Comparison of ENCODE assay signal across 19 mouse cellular contexts in the genomic region with DNA sequence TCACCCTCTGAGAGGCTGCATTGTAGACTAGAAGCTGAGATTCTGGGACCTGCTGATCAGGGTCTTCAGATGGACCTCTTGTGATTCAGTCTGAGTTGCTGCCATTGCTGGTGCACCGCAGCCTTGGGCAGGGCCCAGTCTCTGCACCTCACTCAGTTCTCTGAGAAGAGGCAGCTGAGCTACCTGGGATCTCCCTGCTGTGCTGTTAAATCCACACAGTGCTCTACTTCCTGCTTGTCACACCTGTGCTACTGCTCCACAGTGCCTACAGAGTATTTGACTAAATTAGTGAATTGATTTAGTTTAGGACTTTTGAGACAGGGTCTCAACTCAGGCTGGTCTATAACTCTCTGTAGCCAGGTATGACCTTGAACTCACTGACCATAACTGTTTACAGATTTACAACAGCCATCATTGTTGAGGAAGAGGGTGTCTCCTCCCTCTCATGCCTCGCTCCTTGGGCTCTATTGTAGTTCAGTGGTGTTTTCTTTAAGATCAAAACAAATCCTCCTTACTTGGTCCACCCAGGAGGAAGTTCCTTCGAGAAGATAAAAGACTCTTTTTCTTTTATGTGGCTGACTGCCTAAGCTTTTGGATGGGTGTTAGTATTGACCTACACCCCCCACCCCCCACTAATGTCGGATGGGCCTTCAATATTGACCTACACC. TPM values are rescaled to one million over a fixed set of nuclear protein-coding genes. Genes with fewer than 3 reads are reported as not detected.
DNase-seq lines count a peak whose midpoint lies in the region; ATAC-seq and TF ChIP-seq lines count a peak whose summit lies in the region.
"Had no signal": no experiment of that assay in that cellular context is flagged by ENCODE, and none has a peak within 500 bp of the region (broad histone marks: within the 10 kb centered on the region; RNA-seq: fewer than 3 reads in every experiment).

No protein-coding gene starts in this region.

- peak; percentile 46; the same call in 1 of the 2 replicates for TF ChIP-seq EP300 in lung, postnatal 0 days (IDR thresholded peaks at IDR 0.05)

- peaks cover 44% of the 10 kb centered on the region for H3K4me1 ChIP-seq in heart, embryonic 13.5 days
- H3K4me1 ChIP-seq in lung, postnatal 0 days (ENCODE audit: insufficient read depth, low read depth, low read length): peaks cover 12% of the 10 kb centered on the region
- H3K4me1 ChIP-seq in small intestine, adult 2 months (ENCODE audit: control insufficient read depth, insufficient read depth, insufficient read length, low read length): peaks cover 36% of the 10 kb centered on the region
- no peaks in the 10 kb centered on the region for H3K4me1 ChIP-seq in midbrain, postnatal 0 days (ENCODE audit: insufficient read depth, low read length)

- no peak overlapping the region for H3K4me3 ChIP-seq in heart, embryonic 13.5 days
- no peak overlapping the region for H3K4me3 ChIP-seq in lung, postnatal 0 days (ENCODE audit: low read depth, low read length)
- no peak overlapping the region for H3K4me3 ChIP-seq in small intestine, adult 2 months (ENCODE audit: low read depth, low read length)
- no peak overlapping the region for H3K4me3 ChIP-seq in midbrain, postnatal 0 days (ENCODE audit: low read depth, low read length)
- H3K4me3 ChIP-seq: erythroblast, embryonic 14.5 days; hindbrain, embryonic 10.5 days; liver, embryonic 12.5 days; lung, embryonic 15.5 days; neural tube, embryonic 15.5 days had no signal

- no peak for TF ChIP-seq POLR2A in small intestine, adult 2 months (IDR thresholded peaks at IDR 0.05; ENCODE audit: low read depth, low read length)

- peak overlapping the region; percentile 47; the same call in 1 of the 2 replicates for H3K9ac ChIP-seq in heart, embryonic 13.5 days
- no peak overlapping the region for H3K9ac ChIP-seq in lung, postnatal 0 days (replicated peaks; ENCODE audit: low read depth)
- H3K9ac ChIP-seq in midbrain, postnatal 0 days (replicated peaks; ENCODE audit: low read length, poor library complexity, severe bottlenecking): no peak overlapping the region
- H3K9ac ChIP-seq: liver, embryonic 12.5 days; lung, embryonic 15.5 days; neural tube, embryonic 15.5 days had no signal

- no peak overlapping the region for H3K27ac ChIP-seq in heart, embryonic 13.5 days (replicated peaks)
- peak overlapping the region; percentile 51; the same call in 1 of the 2 replicates for H3K27ac ChIP-seq in lung, postnatal 0 days (ENCODE audit: low read length)
- H3K27ac ChIP-seq in small intestine, adult 2 months (ENCODE audit: insufficient read depth, low read depth, low read length): peak overlapping the region; percentile 55
- H3K27ac ChIP-seq in midbrain, postnatal 0 days (ENCODE audit: low read depth, low read length): no peak overlapping the region
- H3K27ac ChIP-seq: hindbrain, embryonic 10.5 days; liver, embryonic 12.5 days; lung, embryonic 15.5 days; neural tube, embryonic 15.5 days had no signal

- peaks cover 28% of the 10 kb centered on the region for H3K36me3 ChIP-seq in heart, embryonic 13.5 days
- 0 out of 2 replicates have a peak, but pooled peaks cover 3% of the 10 kb centered on the region for H3K36me3 ChIP-seq in lung, postnatal 0 days (ENCODE audit: insufficient read depth, low read length)
- peaks cover 14% of the 10 kb centered on the region for H3K36me3 ChIP-seq in small intestine, adult 2 months (ENCODE audit: control insufficient read depth, insufficient read depth, low read length)
- H3K36me3 ChIP-seq in midbrain, postnatal 0 days (ENCODE audit: insufficient read depth, low read length): peaks cover 9% of the 10 kb centered on the region; the same call in 1 of the 2 replicates

- 66% methylated on average over 4 of the region's 4 CpGs for WGBS in heart, embryonic 13.5 days
- WGBS in lung, postnatal 0 days: 48% methylated on average over 4 of the region's 4 CpGs
- 55% methylated on average over 4 of the region's 4 CpGs for whole genome bisulfite sequencing in small intestine, adult 2 months
- WGBS in midbrain, postnatal 0 days: 59% methylated on average over 4 of the region's 4 CpGs

- TF ChIP-seq CTCF in lung, postnatal 0 days (IDR thresholded peaks at IDR 0.05): no peak
- no peak for TF ChIP-seq CTCF in small intestine, adult 2 months (IDR thresholded peaks at IDR 0.05; ENCODE audit: extremely low read depth, insufficient read length, insufficient replicate concordance, low read depth, low read length)
- TF ChIP-seq CTCF in midbrain, postnatal 0 days (IDR thresholded peaks at IDR 0.05): no peak

- H3K9me3 ChIP-seq in heart, embryonic 13.5 days: no peaks in the 10 kb centered on the region
- H3K9me3 ChIP-seq in lung, postnatal 0 days (ENCODE audit: low read length): no peaks in the 10 kb centered on the region
- no peaks in the 10 kb centered on the region for H3K9me3 ChIP-seq in midbrain, postnatal 0 days (ENCODE audit: low read length)
- H3K9me3 ChIP-seq: G1E; hindbrain, embryonic 10.5 days; liver, embryonic 12.5 days; lung, embryonic 15.5 days; neural tube, embryonic 15.5 days had no signal

- intact Hi-C loops in heart, postnatal 36 days (cut with DNase I): no loop called here

- H3K4me2 ChIP-seq in heart, embryonic 13.5 days: no peak overlapping the region
- no peak overlapping the region for H3K4me2 ChIP-seq in lung, postnatal 0 days (replicated peaks; ENCODE audit: low read depth, low read length)
- H3K4me2 ChIP-seq in midbrain, postnatal 0 days (ENCODE audit: low read depth, low read length, poor library complexity, severe bottlenecking): no peak overlapping the region
- H3K4me2 ChIP-seq: liver, embryonic 12.5 days; lung, embryonic 15.5 days; neural tube, embryonic 15.5 days had no signal

- ATAC-seq in heart, embryonic 13.5 days (ENCODE audit: extremely low read depth, insufficient number of reproducible peaks, low FRiP score, low TSS enrichment): no peak
- peak; percentile 13; the same call in 1 of the 2 replicates for ATAC-seq in lung, postnatal 0 days
- no peak for ATAC-seq in midbrain, postnatal 0 days (ENCODE audit: low FRiP score)
- ATAC-seq: forebrain, embryonic 14.5 days; liver, embryonic 12.5 days had no signal

- DNase-seq in heart, postnatal 36 days: no peak
- peak; percentile 17 for DNase-seq in lung, postnatal 0 days (ENCODE audit: low spot score)
- DNase-seq in lung, postnatal 14 days: no peak
- DNase-seq in T-cell, adult 2 months (ENCODE audit: low spot score): peak; percentile 22
- no peak for DNase-seq in midbrain, postnatal 0 days (ENCODE audit: low spot score)
- DNase-seq in cerebellum, postnatal 36 days: no peak
- DNase-seq: adrenal gland, postnatal 14 days; cerebellum, adult 18-20 months; kidney, adult 18-20 months; thymus, adult 18-20 months had no signal

- H3K27me3 ChIP-seq in heart, embryonic 13.5 days (replicated peaks): no peaks in the 10 kb centered on the region
- no peaks in the 10 kb centered on the region for H3K27me3 ChIP-seq in lung, postnatal 0 days (replicated peaks; ENCODE audit: insufficient read depth, low read length)
- no peaks in the 10 kb centered on the region for H3K27me3 ChIP-seq in small intestine, adult 2 months (ENCODE audit: control insufficient read depth, insufficient read depth, low read length)
- H3K27me3 ChIP-seq in midbrain, postnatal 0 days (ENCODE audit: insufficient read depth, low read length): no peaks in the 10 kb centered on the region
- H3K27me3 ChIP-seq: liver, embryonic 12.5 days; lung, embryonic 15.5 days; neural tube, embryonic 15.5 days had no signal

RNA-seq across cellular contexts. Expression of a gene that starts 30.5 kb away (rescaled TPM):
- 66.8 and 67.6 TPM in 2 replicates for polyA plus RNA-seq in heart, embryonic 13.5 days (2015; fragmentation: Nextera tagmentation; extraction: Ambion mirVana)
- total RNA-seq in heart, postnatal 36 days (2021): 10 to 100 TPM; 63.9 to 72.4 TPM
- 79.8 and 81.1 TPM in 2 replicates for polyA plus RNA-seq in lung, postnatal 0 days (2015; fragmentation: Nextera tagmentation; extraction: Ambion mirVana)
- polyA plus RNA-seq in small intestine, adult 2 months (2012; rRNA removed): 179 and 517 TPM in 2 replicates
- total RNA-seq in midbrain, postnatal 0 days (2014; rRNA removed): 67.8 and 69.2 TPM in 2 replicates
- 52.8 and 59.2 TPM in 2 replicates for polyA plus RNA-seq in midbrain, postnatal 0 days (2015; fragmentation: Nextera tagmentation; extraction: Ambion mirVana)

RNA-seq across cellular contexts. Expression of a gene that starts 43.6 kb away (rescaled TPM):
- 27.6 and 28.6 TPM in 2 replicates for polyA plus RNA-seq in heart, embryonic 13.5 days (2015; fragmentation: Nextera tagmentation; extraction: Ambion mirVana)
- total RNA-seq in heart, postnatal 36 days (2021): 1 to 10 TPM; 8.0 to 9.5 TPM
- 17.4 and 20.6 TPM in 2 replicates for polyA plus RNA-seq in lung, postnatal 0 days (2015; fragmentation: Nextera tagmentation; extraction: Ambion mirVana)
- 30.1 and 32.8 TPM in 2 replicates for polyA plus RNA-seq in small intestine, adult 2 months (2012; rRNA removed)
- 37.3 and 41.0 TPM in 2 replicates for total RNA-seq in midbrain, postnatal 0 days (2014; rRNA removed)
- 42.0 and 42.7 TPM in 2 replicates for polyA plus RNA-seq in midbrain, postnatal 0 days (2015; fragmentation: Nextera tagmentation; extraction: Ambion mirVana)

RNA-seq across cellular contexts. Expression of a gene that starts 54.8 kb away (rescaled TPM):
- polyA plus RNA-seq in heart, embryonic 13.5 days (2015; fragmentation: Nextera tagmentation; extraction: Ambion mirVana): 88.9 and 103 TPM in 2 replicates
- total RNA-seq in heart, postnatal 36 days (2021): 10 to 100 TPM; 44.9 to 46.9 TPM
- 60.8 and 71.3 TPM in 2 replicates for polyA plus RNA-seq in lung, postnatal 0 days (2015; fragmentation: Nextera tagmentation; extraction: Ambion mirVana)
- polyA plus RNA-seq in small intestine, adult 2 months (2012; rRNA removed): 7.5 and 10.8 TPM in 2 replicates
- 42.5 and 46.0 TPM in 2 replicates for total RNA-seq in midbrain, postnatal 0 days (2014; rRNA removed)
- 51.1 and 64.7 TPM in 2 replicates for polyA plus RNA-seq in midbrain, postnatal 0 days (2015; fragmentation: Nextera tagmentation; extraction: Ambion mirVana)

Comparison
In these comparisons a context has a peak if more than half of its experiments do, and no peak if none do; other contexts are left out.
1. DNase-seq: peak in lung, postnatal 0 days (single experiment) and T-cell, adult 2 months (single experiment); none in heart, postnatal 36 days (0 of 2), lung, postnatal 14 days (single experiment), midbrain, postnatal 0 days (single experiment) and cerebellum, postnatal 36 days (0 of 2).
2. H3K27ac ChIP-seq: peak in lung, postnatal 0 days (single experiment) and small intestine, adult 2 months (single experiment); none in heart, embryonic 13.5 days (single experiment) and midbrain, postnatal 0 days (single experiment).